Mouse (Mus musculus): Measurements from ENCODE around the gene Spg20. TPM values are rescaled to one million over a fixed set of nuclear protein-coding genes. Genes with fewer than 3 reads are reported as not detected.

Gene Spg20
- total RNA-seq, 2 experiments from 2014 or later = 33.4 to 42.2 TPM

- intact Hi-C loops (cut with DNase I) = no loop called here
- no peak for DNase-seq (ENCODE audit: low spot score)
Measured at GRCm38 (mm10) chr3:55095968-55096654, 15.8 kb upstream of the Spg20 start.

- intact Hi-C loops (cut with DNase I) = no loop called here
- DNase-seq (ENCODE audit: low spot score) = no peak
Measured at GRCm38 (mm10) chr3:55096655-55097005, 15.3 kb upstream of the Spg20 start.

GRCm38 (mm10) chr3:55097186-55097585, 14.7 kb upstream of the Spg20 start:
- intact Hi-C loops (cut with DNase I) = no loop called here

GRCm38 (mm10) chr3:55098014-55098413, 13.9 kb upstream of the Spg20 start:
- intact Hi-C loops (cut with DNase I) = no loop called here
- DNase-seq (ENCODE audit: low spot score) = no peak

More at GRCm38 (mm10) chr3:55097186-55097585, 14.7 kb upstream of the Spg20 start:
- no peak for DNase-seq (ENCODE audit: low spot score)

GRCm38 (mm10) chr3:55098990-55099389, 12.9 kb upstream of the Spg20 start:
- intact Hi-C loops (cut with DNase I) = no loop called here
- DNase-seq (ENCODE audit: low spot score) = no peak

- intact Hi-C loops (cut with DNase I) = no loop called here
- DNase-seq (ENCODE audit: low spot score) = no peak
Measured at GRCm38 (mm10) chr3:55101092-55101491, 10.8 kb upstream of the Spg20 start.

GRCm38 (mm10) chr3:55105372-55106023, 6.4 kb upstream of the Spg20 start:
- intact Hi-C loops (cut with DNase I) = no loop called here
- DNase-seq (ENCODE audit: low spot score) = no peak

- DNase-seq (ENCODE audit: low spot score) = no peak
- intact Hi-C loops (cut with DNase I) = no loop called here
Measured at GRCm38 (mm10) chr3:55106051-55106450, 5.9 kb upstream of the Spg20 start.

- intact Hi-C loops (cut with DNase I) = no loop called here
- no peak for DNase-seq (ENCODE audit: low spot score)
Measured at GRCm38 (mm10) chr3:55109097-55109496, 2.8 kb upstream of the Spg20 start.

- intact Hi-C loops (cut with DNase I) = loop anchor here (5.0 kb wide), 1 partner anchor 306 kb away; the partner anchor contains the start of gene Rfxap
Measured at GRCm38 (mm10) chr3:55112710-55113415, 955 bp downstream of the Spg20 start.

GRCm38 (mm10) chr3:55114313-55115065, 2.6 kb downstream of the Spg20 start:
- intact Hi-C loops (cut with DNase I) = loop anchor here (5.0 kb wide), 1 partner anchor 307 kb away; the partner anchor contains the start of gene Rfxap
- no peak for DNase-seq (ENCODE audit: low spot score)

More at GRCm38 (mm10) chr3:55112710-55113415, 955 bp downstream of the Spg20 start:
- no peak for DNase-seq (ENCODE audit: low spot score)

- intact Hi-C loops (cut with DNase I) = no loop called here
Measured at GRCm38 (mm10) chr3:55115071-55115470, 3.2 kb downstream of the Spg20 start.

GRCm38 (mm10) chr3:55115989-55116388, 4.1 kb downstream of the Spg20 start:
- intact Hi-C loops (cut with DNase I) = no loop called here
- DNase-seq (ENCODE audit: low spot score) = no peak

More at GRCm38 (mm10) chr3:55115071-55115470, 3.2 kb downstream of the Spg20 start:
- no peak for DNase-seq (ENCODE audit: low spot score)

GRCm38 (mm10) chr3:55119275-55119898, 7.5 kb downstream of the Spg20 start:
- DNase-seq (ENCODE audit: low spot score) = peak; percentile 39
- intact Hi-C loops (cut with DNase I) = no loop called here

- intact Hi-C loops (cut with DNase I) = no loop called here
- DNase-seq (ENCODE audit: low spot score) = no peak
Measured at GRCm38 (mm10) chr3:55122336-55122870, 10.5 kb downstream of the Spg20 start.

- no peak for DNase-seq (ENCODE audit: low spot score)
- intact Hi-C loops (cut with DNase I) = no loop called here
Measured at GRCm38 (mm10) chr3:55123064-55123463, 11.2 kb downstream of the Spg20 start.

GRCm38 (mm10) chr3:55129181-55129692, 17.3 kb downstream of the Spg20 start:
- intact Hi-C loops (cut with DNase I) = no loop called here
- no peak for DNase-seq (ENCODE audit: low spot score)

- no peak for DNase-seq (ENCODE audit: low spot score)
- intact Hi-C loops (cut with DNase I) = no loop called here
Measured at GRCm38 (mm10) chr3:55131576-55132233, 19.8 kb downstream of the Spg20 start.

- intact Hi-C loops (cut with DNase I) = no loop called here
- DNase-seq (ENCODE audit: low spot score) = no peak
Measured at GRCm38 (mm10) chr3:55137039-55137438, 25.1 kb downstream of the Spg20 start, which contains the start of gene Ccdc169. Ccdc169 (plus strand) TSS chr3:55137339.
